Mouse (Mus musculus) myocyte (in vitro differentiated cells): ENCODE results near the gene Car14.
"Not testable (repeated sequence)": the region's sequence is repeated elsewhere in the genome, so short reads cannot be mapped to it uniquely, and the experiment has no call there.

Source experiments
- E2F4 ChIP-seq: IDR thresholded peaks from one replicate; pipeline ENCODE4 v1.6.1; 2011; ENCODE audit warnings: mild to moderate bottlenecking, control low read depth, moderate library complexity; ENCODE audit not compliant: insufficient read depth
- POLR2A ChIP-seq: IDR thresholded peaks from one replicate; pipeline ENCODE4 v1.6.1; 2011; ENCODE audit warnings: low read depth, mild to moderate bottlenecking, control low read depth, moderate library complexity; ENCODE audit not compliant: insufficient read length
- POLR2AphosphoS2 ChIP-seq: IDR thresholded peaks from one replicate; pipeline ENCODE4 v1.6.1; 2011; ENCODE audit warnings: low read depth, control low read depth; ENCODE audit not compliant: insufficient read length

DNA sequence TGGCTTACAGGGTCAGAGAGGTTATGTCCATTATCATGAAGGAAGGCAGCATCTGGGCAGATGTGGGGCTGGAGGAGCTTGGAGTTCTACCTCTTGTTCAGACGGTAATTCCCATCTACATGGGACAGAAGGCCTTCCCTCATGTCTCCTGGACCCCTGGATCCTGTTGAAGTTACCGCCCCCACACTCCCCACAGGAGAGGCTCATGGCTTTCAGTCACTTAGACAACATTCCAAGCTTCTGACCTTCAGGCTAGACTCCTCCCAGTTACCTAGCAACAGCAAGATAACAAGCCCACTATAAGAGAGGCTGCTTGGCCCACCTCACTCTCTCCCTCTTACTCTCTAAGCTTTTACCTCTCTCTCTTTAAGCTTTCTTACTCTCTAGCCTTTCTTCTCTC is 16.0 kb upstream of the Car14 start:
- TF ChIP-seq POLR2AphosphoS2, E2F4, POLR2A: not testable (repeated sequence)
